Mouse (Mus musculus) MEL (cell line): ENCODE data around the gene As3mt. TPM values are rescaled to one million over a fixed set of nuclear protein-coding genes. Genes with fewer than 3 reads are reported as not detected.

Source experiments
- DNase-seq: peaks from one replicate; pipeline ENCODE4 v3.0.0; 2011; ENCODE audit warnings: low read depth, low spot score
- H3K27ac ChIP-seq: 2 replicates; pipeline ENCODE4 v1.5.1; 2012; ENCODE audit warnings: low read depth, mild to moderate bottlenecking, control low read depth, low read length, moderate library complexity; ENCODE audit not compliant: control insufficient read depth
- H3K27me3 ChIP-seq, 2 experiments: fragments of 150-350 bp in 1 of 2; sonication (generic) in 1 of 2; 2 replicates each; pipeline ENCODE4 v1.6.1; 2012; ENCODE audit warnings: low read length in 2 of 2, mild to moderate bottlenecking in 2 of 2, improper control_type of control experiment in 1 of 2, moderate library complexity in 1 of 2; ENCODE audit not compliant: insufficient read depth in 2 of 2, control insufficient read depth in 1 of 2
- H3K36me3 ChIP-seq, 2 experiments: 2 replicates each; pipeline ENCODE4 v1.6.1; 2012 to 2014; ENCODE audit warnings: low read length in 2 of 2, improper control_type of control experiment in 1 of 2, inconsistent platforms in 1 of 2, mild to moderate bottlenecking in 1 of 2; ENCODE audit not compliant: insufficient read depth in 2 of 2, control insufficient read depth in 1 of 2
- H3K4me1 ChIP-seq, 2 experiments: fragments of 150-350 bp in 1 of 2; sonication (generic) in 1 of 2; 2 replicates each; pipeline ENCODE4 v1.6.1; 2012; ENCODE audit warnings: low read length in 2 of 2, improper control_type of control experiment in 1 of 2, mild to moderate bottlenecking in 1 of 2; ENCODE audit not compliant: insufficient read depth in 2 of 2, control insufficient read depth in 1 of 2
- H3K4me3 ChIP-seq, 2 experiments: fragments of 150-350 bp in 1 of 2; sonication (generic) in 1 of 2; 2 replicates each; pipeline ENCODE4 v1.5.1; 2012; ENCODE audit warnings: low read depth in 2 of 2, low read length in 2 of 2, mild to moderate bottlenecking in 2 of 2, moderate library complexity in 2 of 2, control low read depth in 1 of 2, improper control_type of control experiment in 1 of 2; ENCODE audit not compliant: control insufficient read depth in 1 of 2, insufficient read depth in 1 of 2
- H3K79me2 ChIP-seq: 2 replicates; pipeline ENCODE4 v1.6.1; 2012; ENCODE audit warnings: mild to moderate bottlenecking, low read length, moderate library complexity; ENCODE audit not compliant: control insufficient read depth, poor library complexity, insufficient read depth
- H3K9ac ChIP-seq: 2 replicates; pipeline ENCODE4 v1.6.1; 2012; ENCODE audit warnings: low read depth, mild to moderate bottlenecking, control low read depth, low read length, moderate library complexity; ENCODE audit not compliant: control insufficient read depth, poor library complexity, severe bottlenecking
- H3K9me3 ChIP-seq: fragments of 150-350 bp; sonication (generic); replicated peaks from 2 replicates; pipeline ENCODE4 v1.6.1; 2012; ENCODE audit warnings: mild to moderate bottlenecking, low read length, improper control_type of control experiment, moderate library complexity; ENCODE audit not compliant: insufficient read depth
- CHD1 ChIP-seq: IDR thresholded peaks from 2 replicates; pipeline ENCODE4 v1.6.1; 2012; ENCODE audit warnings: low read depth, mild to moderate bottlenecking, inconsistent platforms, low read length, improper control_type of control experiment
- CTCF ChIP-seq, 3 experiments: IDR thresholded peaks in 2 of 3; conservative IDR thresholded peaks in 1 of 3; 2 replicates each; pipeline ENCODE4 v1.5.1; 2011 to 2012; ENCODE audit warnings: low read length in 3 of 3, low read depth in 2 of 3, mild to moderate bottlenecking in 2 of 3, improper control_type of control experiment in 1 of 3, inconsistent platforms in 1 of 3, mixed read lengths in 1 of 3, moderate library complexity in 1 of 3; ENCODE audit not compliant: control insufficient read depth in 1 of 3, insufficient read depth in 1 of 3, poor library complexity in 1 of 3, severe bottlenecking in 1 of 3
- EP300 ChIP-seq, 2 experiments: IDR thresholded peaks; 2 replicates each; pipeline ENCODE4 v1.6.1; 2011; ENCODE audit warnings: improper control_type of control experiment in 2 of 2, low read length in 2 of 2, low read depth in 1 of 2, mild to moderate bottlenecking in 1 of 2
- ETS1 ChIP-seq: IDR thresholded peaks from 2 replicates; pipeline ENCODE4 v1.6.1; 2012; ENCODE audit warnings: low read depth, mild to moderate bottlenecking, inconsistent platforms, low read length, improper control_type of control experiment, moderate library complexity
- GATA1 ChIP-seq: IDR thresholded peaks from 2 replicates; pipeline ENCODE4 v1.6.1; 2011; ENCODE audit warnings: low read depth, low read length, improper control_type of control experiment
- KAT2A ChIP-seq: conservative IDR thresholded peaks from 2 replicates; pipeline ENCODE4 v1.6.1; 2012; ENCODE audit warnings: low read depth, low read length, improper control_type of control experiment, inconsistent platforms
- MXI1 ChIP-seq: IDR thresholded peaks from 2 replicates; pipeline ENCODE4 v1.6.1; 2011; ENCODE audit warnings: mild to moderate bottlenecking, low read depth, low read length, improper control_type of control experiment
- POLR2AphosphoS2 ChIP-seq: IDR thresholded peaks from 2 replicates; pipeline ENCODE4 v1.6.1; 2011; ENCODE audit warnings: low read length, improper control_type of control experiment
- RAD21 ChIP-seq: IDR thresholded peaks from 2 replicates; pipeline ENCODE4 v1.6.1; 2011; ENCODE audit warnings: mild to moderate bottlenecking, low read depth, low read length, improper control_type of control experiment
- SIN3A ChIP-seq: IDR thresholded peaks from 2 replicates; pipeline ENCODE4 v1.6.1; 2012; ENCODE audit warnings: low read length, improper control_type of control experiment, inconsistent platforms
- SMC3 ChIP-seq: IDR thresholded peaks from 2 replicates; pipeline ENCODE4 v1.6.1; 2011; ENCODE audit warnings: low read depth, low read length, improper control_type of control experiment
- TCF12 ChIP-seq: IDR thresholded peaks from 2 replicates; pipeline ENCODE4 v1.6.1; 2014; ENCODE audit warnings: low read depth, mild to moderate bottlenecking, inconsistent platforms, low read length, improper control_type of control experiment, moderate library complexity
- UBTF ChIP-seq: IDR thresholded peaks from 2 replicates; pipeline ENCODE4 v1.6.1; 2012; ENCODE audit warnings: low read depth, mild to moderate bottlenecking, inconsistent platforms, low read length, improper control_type of control experiment, moderate library complexity, borderline replicate concordance; ENCODE audit not compliant: insufficient read depth
- ZC3H11A ChIP-seq: IDR thresholded peaks from 2 replicates; pipeline ENCODE4 v1.6.1; 2012; ENCODE audit warnings: low read depth, mild to moderate bottlenecking, inconsistent platforms, low read length, improper control_type of control experiment
- ZMIZ1 ChIP-seq: IDR thresholded peaks from 2 replicates; pipeline ENCODE4 v1.6.1; 2012; ENCODE audit warnings: low read depth, mild to moderate bottlenecking, inconsistent platforms, low read length, improper control_type of control experiment, moderate library complexity
- polyA plus RNA-seq, 2 experiments: library from polyadenylated mRNA; stranded (reverse) in 1 of 2; unstranded in 1 of 2; fragments of >175 nt in 1 of 2; fragments of >200 nt in 1 of 2; gene quantifications; 2 replicates each; pipeline versions ENCODE4 v1.2.1 to v1.2.4; 2012; ENCODE audit warnings: low replicate concordance in 2 of 2, low read depth in 1 of 2; ENCODE audit not compliant: insufficient read length in 2 of 2, insufficient read depth in 1 of 2, missing spikeins in 1 of 2
- total RNA-seq: library from RNA; depleted of rRNA; stranded (reverse); fragments of 300-350 nt; gene quantifications from 2 replicates; pipeline ENCODE4 v1.2.3, GENCODE M21; 2012

The As3mt gene
- total and polyA plus RNA-seq, 3 experiments: 17.0 to 52.2 TPM; not detected in 1

- TF ChIP-seq KAT2A (no peak), SIN3A (peak; percentile 62; the same call in 1 of the 2 replicates), CTCF (IDR thresholded peaks at IDR 0.05 in 2 of 3, conservative IDR thresholded peaks at IDR 0.05 in 1 of 3; ENCODE audit: control insufficient read depth in 1 of 3, insufficient read depth in 1 of 3, low read depth in 2 of 3, low read length in 3 of 3, poor library complexity in 1 of 3, severe bottlenecking in 1 of 3) (no peak), MXI1 (peak; percentile 78), CHD1 (no peak), ZMIZ1 (no peak), ZC3H11A (no peak)
Observed at GRCm38 (mm10) chr19:46672766-46673418, 34.4 kb upstream of the As3mt start, which contains the start of gene Cyp17a1 (continued).

GRCm38 (mm10) chr19:46675641-46676040 is 31.6 kb upstream of the As3mt start:
- no peak for DNase-seq
- Histone ChIP-seq H3K27ac (no peak overlapping the region), H3K9me3 (no peaks in the 10 kb centered on the region), H3K9ac (no peak overlapping the region), H3K27me3 (peaks cover 0 to 2% of the 10 kb centered on the region in 2 experiments; a peak in 1 of 4 replicates), H3K4me3 (no peak overlapping the region), H3K4me1 (peaks cover 0 to 20% of the 10 kb centered on the region in 2 experiments; a peak in 2 of 4 replicates), H3K79me2 (no peaks in the 10 kb centered on the region), H3K36me3 (peaks cover 0 to 23% of the 10 kb centered on the region in 2 experiments; a peak in 2 of 4 replicates)
- no peak for TF ChIP-seq RAD21
- no peak for TF ChIP-seq TCF12

- Histone ChIP-seq H3K4me3 (no peak overlapping the region), H3K36me3 (peaks cover 0 to 11% of the 10 kb centered on the region in 2 experiments; a peak in 2 of 4 replicates), H3K27me3 (peaks cover 2% of the 10 kb centered on the region in 2 experiments; a peak in 2 of 4 replicates), H3K27ac (no peak overlapping the region), H3K9ac (no peak overlapping the region), H3K4me1 (peaks cover 0 to 7% of the 10 kb centered on the region in 2 experiments; a peak in 2 of 4 replicates), H3K79me2 (no peaks in the 10 kb centered on the region), H3K9me3 (no peaks in the 10 kb centered on the region)
- peak; percentile 66 for DNase-seq
- no peak for TF ChIP-seq ETS1
- peak; percentile 77 for TF ChIP-seq GATA1
- no peak for TF ChIP-seq CTCF (IDR thresholded peaks at IDR 0.05 in 2 of 3, conservative IDR thresholded peaks at IDR 0.05 in 1 of 3; ENCODE audit: control insufficient read depth in 1 of 3, insufficient read depth in 1 of 3, low read depth in 2 of 3, low read length in 3 of 3, poor library complexity in 1 of 3, severe bottlenecking in 1 of 3)
- TF ChIP-seq POLR2AphosphoS2: no peak
- no peak for TF ChIP-seq RAD21
- no peak for TF ChIP-seq CHD1
- no peak for TF ChIP-seq UBTF
- TF ChIP-seq TCF12: no peak
- TF ChIP-seq SMC3: 0 out of 2 replicates have a peak, but pooled peaks have one; percentile 7
- TF ChIP-seq EP300 (IDR thresholded peaks at IDR 0.05; ENCODE audit: low read depth in 1 of 2, low read length in 2 of 2): no peak
Observed at GRCm38 (mm10) chr19:46679720-46680383, 27.4 kb upstream of the As3mt start.
